Mouse (Mus musculus) right cerebral cortex, adult 18-20 months (tissue): ENCODE results near the gene Gm43951.

Experiments used
- DNase-seq: peaks from one replicate; pipeline ENCODE4 v3.0.0; 2022; ENCODE audit warnings: mixed read lengths

The Gm43951 gene

DNA sequence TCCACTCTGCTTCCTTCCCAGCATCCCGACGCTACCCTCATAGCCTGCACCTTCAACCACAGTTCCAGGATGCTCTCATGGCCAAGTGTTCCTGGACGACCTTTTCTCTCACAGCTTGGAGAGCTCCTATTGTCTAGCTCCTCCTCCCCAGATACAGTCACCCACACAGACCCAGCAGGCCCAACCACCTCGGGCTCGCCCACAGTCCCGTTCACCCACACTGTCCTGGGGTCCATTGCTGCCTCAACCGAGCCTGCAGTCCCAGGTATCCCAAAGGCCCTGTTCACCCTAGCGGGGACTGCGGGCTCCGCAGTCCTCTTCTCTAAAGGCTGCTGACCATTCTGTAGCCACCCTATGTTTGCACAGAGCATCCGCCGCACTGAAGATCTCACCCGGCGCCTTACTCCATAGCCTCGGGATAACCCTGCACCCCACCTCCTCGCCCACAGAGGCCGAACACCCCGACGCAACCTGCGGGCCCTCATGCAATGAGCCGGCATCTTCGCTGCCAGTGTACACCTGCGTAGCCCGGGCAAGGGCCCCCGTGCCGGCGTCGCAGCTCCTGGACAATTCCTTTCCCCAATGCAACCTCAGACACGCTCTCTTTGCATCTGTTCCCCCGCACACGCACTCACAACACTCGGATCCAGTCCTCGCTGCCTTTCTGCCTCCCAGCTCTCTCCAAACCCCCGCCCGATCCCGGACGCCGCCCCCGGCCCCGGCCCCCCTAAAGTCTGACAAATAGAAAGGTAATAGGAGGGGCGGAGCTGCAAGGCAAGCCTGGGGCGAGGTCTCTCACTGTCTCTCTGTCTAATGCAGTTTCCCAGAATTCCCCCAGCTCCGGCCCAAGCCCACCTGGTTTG, at the start of gene Gm43951:
Gene Gm43951, minus strand, starts transcription at position 500 of the 863 bp plus-strand sequence.
- peak; percentile 49 for DNase-seq

DNA sequence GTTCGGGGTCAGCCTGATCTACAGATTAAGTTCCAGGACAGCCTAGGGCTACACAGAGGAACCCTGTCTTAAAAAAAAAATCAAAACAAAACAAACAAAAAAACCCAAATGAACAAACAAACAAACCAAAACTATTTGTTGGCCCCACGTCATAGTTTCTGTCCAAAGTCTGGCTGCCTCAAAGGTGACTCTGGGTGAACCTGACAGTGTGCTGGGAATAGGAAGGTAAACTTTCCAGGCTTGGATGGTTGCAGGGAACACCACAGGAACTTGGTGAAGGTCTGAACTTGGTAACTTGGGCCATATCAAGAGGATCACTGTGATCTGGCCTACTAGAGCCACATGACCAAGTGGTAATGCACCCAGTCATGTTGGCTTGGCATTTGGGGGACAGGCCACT, 49.8 kb upstream of the Gm43951 start:
- no peak for DNase-seq

GRCm38 (mm10) chr11:72255629-72256028, 49.0 kb upstream of the Gm43951 start:
- no peak for DNase-seq

DNA sequence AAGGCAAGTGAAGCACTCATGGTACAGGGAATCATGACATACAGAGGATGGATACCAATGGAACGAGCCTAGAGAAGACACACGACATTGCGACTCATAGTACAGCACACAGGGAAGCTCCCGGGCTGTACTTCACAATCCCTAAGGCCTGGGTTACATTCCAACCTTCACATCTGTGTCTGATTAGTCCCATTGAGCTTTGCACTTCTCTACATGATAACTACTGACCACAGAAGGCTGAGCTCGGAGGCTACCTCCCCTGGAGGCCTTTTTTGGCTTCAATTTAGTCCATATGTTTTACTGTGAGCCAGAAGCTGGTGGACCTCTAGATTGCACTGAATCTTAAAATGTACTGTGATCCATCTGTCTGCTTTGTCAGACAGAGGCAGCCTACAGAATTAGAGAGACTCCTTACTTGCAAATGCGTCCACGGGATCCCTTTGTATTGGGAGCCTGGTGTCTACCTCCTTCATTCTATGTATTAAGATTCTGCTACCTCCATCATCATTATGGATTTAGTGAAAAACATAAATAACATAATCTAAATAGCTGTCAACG, 38.6 kb upstream of the Gm43951 start:
- peak; percentile 35 for DNase-seq

DNA sequence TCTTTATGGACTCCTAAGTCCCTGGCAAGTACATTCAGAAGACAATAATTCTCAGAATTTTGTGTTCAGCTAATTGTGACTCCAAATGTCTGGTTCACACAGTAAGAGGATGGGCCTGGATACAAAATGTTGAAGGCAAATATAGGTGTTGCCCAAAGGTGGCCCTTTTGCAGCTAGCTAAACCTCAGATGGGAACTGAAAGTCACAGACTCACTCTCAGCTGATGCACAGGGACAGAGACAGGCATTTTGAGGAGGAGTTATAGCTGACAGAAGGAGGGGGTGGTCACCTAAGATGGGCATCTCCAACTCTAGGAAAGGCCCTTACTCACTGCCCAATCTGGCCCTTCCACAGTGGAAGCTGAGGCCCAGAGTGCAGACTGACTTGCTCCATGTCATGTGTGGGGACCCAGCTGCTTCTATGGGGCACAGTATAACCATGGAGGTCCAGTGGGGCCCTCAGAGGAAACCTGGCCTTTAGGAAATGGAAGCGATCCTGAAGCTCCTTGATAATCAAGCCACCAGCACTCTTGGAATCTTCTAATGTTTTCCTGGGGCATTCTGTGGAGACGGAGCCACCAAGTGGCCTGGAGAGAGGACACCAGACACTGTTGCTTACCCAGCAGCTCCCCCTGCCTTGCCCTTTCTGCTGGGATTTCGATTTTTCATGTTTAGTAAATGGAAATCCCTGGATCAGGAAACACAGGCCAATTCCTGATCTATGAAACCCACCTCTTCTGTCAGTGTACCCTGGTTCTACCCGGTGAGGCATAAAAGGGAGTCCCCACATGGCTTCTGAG, 33.6 kb upstream of the Gm43951 start:
- DNase-seq, result no peak

GRCm38 (mm10) chr11:72234013-72234412, 27.4 kb upstream of the Gm43951 start:
- peak; percentile 65 for DNase-seq

- DNase-seq, result no peak
Observed at GRCm38 (mm10) chr11:72232991-72233390, 26.4 kb upstream of the Gm43951 start.

GRCm38 (mm10) chr11:72232068-72232467, 25.4 kb upstream of the Gm43951 start:
- DNase-seq, result no peak

DNA sequence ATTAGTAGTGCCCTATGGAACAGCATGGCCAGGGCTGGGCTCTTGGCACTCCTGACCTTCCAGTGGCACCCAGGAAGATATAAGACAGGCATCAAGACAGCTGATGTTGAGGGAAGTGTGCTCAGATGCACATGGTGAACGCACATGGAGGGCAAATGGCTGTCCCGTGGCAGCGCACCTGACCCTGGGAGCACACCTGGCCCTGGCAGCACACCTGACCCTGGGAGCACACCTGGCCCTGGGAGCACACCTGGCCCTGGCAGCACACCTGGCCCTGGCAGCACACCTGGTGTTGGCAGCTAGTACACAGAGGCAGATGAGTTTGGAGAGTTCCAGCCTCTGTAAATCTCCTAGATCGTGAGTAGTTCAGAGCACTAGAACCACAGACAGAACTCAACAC, 21.9 kb upstream of the Gm43951 start:
- no peak for DNase-seq

- no peak for DNase-seq
Observed at GRCm38 (mm10) chr11:72226901-72227300, 20.3 kb upstream of the Gm43951 start.

DNA sequence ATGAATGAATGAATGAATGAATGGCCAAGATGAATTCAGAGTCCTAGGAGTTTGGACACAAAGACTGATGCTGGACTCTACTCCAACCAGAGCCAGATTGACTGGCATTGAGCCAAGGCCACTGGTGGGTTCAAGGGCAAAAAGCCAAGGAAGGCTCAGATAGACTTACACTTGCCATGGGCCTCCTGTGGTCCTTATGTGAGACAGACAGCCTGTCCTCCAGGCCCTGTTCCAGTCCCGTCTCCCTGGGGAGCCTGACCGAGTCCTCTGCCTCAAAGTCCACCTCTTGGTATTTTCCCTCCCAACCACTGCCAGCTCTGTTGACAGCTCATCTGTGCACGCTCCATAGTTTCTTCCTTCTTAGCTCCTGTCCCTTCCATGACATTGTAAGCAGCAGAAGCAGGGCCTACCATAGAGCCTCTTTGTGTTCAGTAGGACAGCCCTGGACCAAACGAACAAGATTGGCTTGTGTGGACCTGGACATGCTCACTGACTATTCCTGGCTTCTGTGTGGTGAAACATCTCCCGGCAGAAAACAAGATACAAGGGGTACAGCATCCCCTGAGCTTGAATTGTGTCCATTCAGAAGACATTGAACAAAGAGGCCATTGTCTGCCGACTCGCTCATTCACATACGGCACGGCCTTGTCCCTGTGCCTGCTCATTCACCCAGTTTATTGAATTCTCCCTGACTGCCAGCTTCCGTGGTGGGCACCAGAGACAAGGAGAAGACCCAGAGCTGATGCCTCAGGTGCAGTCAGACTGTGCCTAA, 19.6 kb upstream of the Gm43951 start:
- DNase-seq, result peak; percentile 35

DNA sequence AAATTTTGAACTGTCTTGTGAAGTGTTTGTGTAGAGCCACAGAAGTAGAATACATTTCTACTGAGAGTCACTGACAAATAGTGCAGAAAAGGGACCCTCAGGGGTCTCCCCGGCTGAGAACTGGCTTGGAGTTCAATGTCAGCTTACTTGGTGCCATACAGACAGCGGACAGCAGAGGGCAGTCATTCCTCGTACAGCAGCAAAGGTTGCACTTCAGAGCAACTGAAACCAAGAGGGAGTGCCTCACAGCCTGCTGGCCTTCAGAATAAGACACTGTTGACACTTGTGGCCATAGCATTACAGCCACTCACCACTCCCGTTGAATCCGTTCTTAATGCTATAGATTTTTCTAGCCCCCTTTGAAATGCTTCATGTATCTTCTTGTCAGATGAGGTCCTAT, 18.2 kb upstream of the Gm43951 start:
- DNase-seq, result peak; percentile 73

DNA sequence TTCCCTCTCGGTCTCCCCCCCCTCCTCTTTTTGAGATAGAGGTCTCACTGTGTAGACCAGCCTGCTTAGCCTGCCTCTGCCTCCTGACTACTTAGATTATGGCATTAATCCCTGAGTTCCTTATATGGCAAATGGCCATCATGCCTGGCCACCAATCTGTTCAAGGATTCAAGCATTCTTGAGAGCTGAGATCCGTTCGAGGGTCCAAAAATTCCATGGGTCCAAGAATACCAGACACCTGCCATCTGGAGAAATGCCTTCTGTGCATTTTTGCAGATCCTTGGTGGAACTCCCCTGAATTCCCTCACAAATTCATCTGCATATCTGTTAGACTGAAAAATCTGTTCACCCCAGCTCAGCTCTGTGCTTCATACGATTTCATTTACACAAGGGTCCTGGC, 16.8 kb upstream of the Gm43951 start:
- DNase-seq, result no peak

DNA sequence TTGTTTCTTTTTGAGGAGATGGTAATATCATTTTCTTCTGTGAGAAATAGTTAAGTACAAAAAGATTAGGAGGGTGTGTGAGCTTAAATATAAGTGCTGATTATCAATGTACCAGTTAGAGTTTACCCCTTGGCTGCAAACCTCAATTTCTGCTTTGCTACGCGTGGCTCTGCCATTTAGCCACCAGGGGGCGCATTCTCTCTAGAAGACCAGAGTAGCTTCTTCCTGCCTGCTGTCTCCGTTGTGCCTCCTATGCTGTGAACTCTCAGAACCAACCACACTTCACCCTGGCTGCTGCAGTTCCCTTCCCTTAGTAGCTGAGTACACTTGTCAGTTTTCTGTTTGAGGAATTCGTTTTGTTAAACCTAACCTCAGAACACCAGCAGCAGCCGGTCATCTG, 14.6 kb upstream of the Gm43951 start:
- peak; percentile 57 for DNase-seq

DNA sequence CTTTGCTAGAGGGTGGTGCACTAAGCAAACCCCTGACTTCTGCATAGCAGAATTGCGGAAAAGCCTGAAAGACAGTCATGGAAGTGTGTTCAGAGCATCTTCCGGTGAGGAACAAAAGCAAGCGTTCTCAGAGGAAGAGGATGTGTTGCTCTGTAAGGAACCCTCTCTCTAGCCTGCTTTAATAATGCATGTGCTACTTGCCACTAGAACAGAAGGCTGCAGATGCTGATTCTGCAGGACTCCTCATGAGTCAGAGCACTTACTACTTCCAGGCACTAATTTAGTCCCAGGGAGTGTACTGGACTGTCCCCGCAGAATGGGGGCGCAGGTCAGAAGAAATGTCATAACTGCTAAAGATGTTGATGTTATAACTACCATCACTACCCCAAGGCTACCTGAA, 10.5 kb upstream of the Gm43951 start:
- DNase-seq, result no peak

- peak; percentile 77 for DNase-seq
Observed at GRCm38 (mm10) chr11:72215410-72215797, 8.8 kb upstream of the Gm43951 start, which contains the start of gene Med31. Gene Med31, minus strand, starts transcription at chr11:72215592.

DNA sequence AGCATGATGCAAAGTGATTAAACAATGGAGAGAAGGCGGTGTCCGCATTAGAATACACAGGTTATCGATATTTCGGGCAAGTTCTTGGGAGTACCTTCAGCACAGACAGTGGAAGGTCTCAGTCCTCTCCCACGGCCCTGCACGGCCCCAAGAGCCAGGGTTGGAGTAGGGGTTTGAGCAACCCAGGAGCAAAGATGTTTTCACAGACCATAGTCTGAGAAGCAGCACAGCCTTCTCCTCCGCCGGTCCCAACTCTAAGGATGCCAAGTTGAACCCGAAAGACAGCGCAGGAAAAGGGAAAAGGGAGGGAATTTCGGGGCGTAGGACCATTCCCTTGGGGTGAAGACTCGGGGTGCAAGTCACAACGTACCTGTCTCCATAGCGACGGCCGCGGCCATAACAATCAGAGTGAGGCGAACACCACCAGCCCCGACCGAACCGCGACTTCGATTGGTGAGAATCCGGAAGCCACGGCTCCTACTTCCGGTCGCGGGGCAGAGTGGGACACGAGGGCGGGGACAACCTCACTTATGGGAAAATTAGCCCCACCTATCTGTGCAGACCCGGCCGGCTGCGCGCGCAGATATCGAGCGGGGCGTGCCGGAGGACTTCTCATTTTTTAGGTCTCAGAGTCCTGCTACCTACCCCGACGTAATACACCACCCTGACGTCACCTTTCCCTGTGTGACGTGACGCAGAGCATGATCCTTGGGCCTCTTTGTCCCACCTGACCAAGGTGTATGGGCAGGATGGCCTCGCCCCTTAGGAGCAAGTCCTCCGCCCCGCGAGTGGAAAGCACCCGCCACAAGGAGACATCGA, 8.2 kb upstream of the Gm43951 start:
- DNase-seq, result peak; percentile 96

GRCm38 (mm10) chr11:72207834-72208377, 1.3 kb upstream of the Gm43951 start:
- no peak for DNase-seq

- peak; percentile 90 for DNase-seq
Observed at GRCm38 (mm10) chr11:72207204-72207833, 679 bp upstream of the Gm43951 start, which contains the start of the genes 4933427D14Rik and Txndc17. Gene 4933427D14Rik, minus strand, starts transcription at chr11:72207459. Gene Txndc17, plus strand, starts transcription at chr11:72207547.

- DNase-seq, result peak; percentile 34
Observed at GRCm38 (mm10) chr11:72205256-72205655, 1.4 kb downstream of the Gm43951 start.

DNA sequence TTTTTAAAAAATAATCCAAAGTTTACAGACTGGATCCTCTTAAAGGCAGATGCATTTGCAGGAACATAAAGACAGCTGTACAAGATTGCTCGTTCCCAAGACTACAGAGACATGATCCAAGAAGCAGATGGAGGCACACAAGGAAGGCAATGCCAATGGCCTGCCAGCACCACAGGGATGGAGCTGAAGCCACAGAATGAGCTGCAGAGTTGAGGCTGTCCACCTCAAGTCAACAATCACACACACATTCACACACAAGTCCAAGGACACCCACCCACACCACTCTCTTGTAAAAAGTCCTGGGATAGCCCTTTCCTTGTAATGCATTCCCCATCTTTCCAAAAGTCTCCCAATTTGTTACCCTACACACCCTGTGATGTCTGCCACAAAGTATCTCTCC, 3.2 kb downstream of the Gm43951 start:
- no peak for DNase-seq
